Mouse (Mus musculus): ENCODE measurements around the gene Smg9. TPM values are rescaled to one million over a fixed set of nuclear protein-coding genes. Genes with fewer than 3 reads are reported as not detected.

The Smg9 gene
- total RNA-seq, 2 experiments from 2014 or later: 12.8 to 14.9 TPM

DNA sequence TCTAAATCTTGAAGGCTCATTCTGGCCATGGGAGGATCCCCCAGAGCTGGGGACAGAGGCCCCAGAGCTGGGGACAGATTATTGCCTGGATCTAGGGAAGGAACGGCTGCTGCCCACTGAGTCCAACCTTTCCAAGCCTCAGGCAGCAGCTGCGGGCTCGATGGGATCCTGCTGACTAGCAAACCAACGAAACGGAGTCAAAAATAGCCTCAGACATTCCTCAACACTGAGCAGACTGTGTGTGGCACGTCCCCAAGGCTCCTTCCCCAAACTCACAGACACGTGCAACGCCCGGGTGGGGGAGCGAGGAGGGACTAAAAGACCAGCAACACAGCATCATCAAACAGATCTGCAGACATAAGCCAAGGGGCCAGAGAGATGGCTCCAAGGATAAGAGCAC lies 38.6 kb downstream of the Smg9 start:
- intact Hi-C loops (cut with DNase I): no loop called here
- peak; percentile 49 to 64 for DNase-seq

DNA sequence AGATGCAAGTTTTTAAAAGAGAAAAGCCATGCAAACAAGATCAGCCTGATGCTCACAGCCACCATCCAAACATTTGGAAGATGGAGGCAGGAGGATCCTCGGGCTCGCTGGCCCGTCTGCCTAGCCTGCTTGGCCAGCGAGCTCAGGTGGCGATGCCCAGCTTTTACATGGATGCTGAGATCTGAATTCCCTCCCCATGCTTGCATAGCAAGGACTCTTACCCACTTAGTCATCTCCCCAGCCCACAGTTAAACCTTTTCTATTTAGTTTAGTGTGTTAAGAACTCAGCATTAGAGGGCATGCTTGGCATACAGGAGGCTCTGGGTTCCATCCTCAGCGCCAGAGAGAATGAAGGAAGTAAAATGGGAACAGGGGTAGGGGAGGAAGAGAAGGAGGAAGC lies 39.8 kb downstream of the Smg9 start:
- no peak for DNase-seq
- intact Hi-C loops (cut with DNase I): no loop called here

DNA sequence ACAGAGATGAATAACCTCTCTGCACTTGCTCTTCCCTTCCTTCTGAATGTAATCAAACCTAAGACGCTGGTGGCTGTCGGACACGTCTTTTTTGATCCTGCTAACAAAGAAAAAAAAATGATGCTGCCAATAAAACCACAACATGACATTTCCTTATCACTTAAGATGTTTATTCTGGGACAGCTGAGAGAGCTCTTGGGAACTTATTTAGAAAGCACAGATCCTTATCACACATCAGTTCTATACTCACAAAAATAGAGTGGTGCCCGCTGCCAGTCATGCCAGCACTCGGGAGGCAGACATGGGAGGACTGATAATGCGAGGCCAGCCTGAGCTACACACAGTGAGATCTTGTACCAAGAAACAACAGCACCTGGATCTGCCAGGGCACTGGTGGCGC lies 40.5 kb downstream of the Smg9 start:
- intact Hi-C loops (cut with DNase I): loop anchor here (2.0 kb wide), 1 partner anchor 33 kb away; no protein-coding TSS in a partner anchor
- DNase-seq: no peak

DNA sequence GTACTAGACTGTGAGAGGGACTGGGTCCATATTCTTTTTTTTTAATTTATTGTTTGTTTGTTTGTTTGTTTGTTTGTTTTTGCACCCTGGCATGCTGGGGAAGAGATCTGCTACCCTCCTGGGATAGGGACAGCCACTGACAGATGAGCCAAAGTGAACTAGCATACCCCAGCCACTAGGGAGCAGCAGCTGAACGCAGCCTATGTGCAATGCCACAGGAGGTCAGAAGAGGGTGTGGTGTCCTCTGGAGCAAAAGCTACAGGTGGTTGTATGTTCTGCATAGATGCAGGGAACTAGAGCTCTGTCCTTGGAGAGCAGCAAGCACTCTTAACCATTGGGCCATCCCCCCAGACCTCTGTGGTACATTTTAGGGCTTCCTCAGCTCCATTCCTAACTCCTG lies 42.4 kb downstream of the Smg9 start:
- intact Hi-C loops (cut with DNase I): loop anchor here (2.0 kb wide), 1 partner anchor 31 kb away; no protein-coding TSS in a partner anchor
- DNase-seq: peak; percentile 70 to 79

DNA sequence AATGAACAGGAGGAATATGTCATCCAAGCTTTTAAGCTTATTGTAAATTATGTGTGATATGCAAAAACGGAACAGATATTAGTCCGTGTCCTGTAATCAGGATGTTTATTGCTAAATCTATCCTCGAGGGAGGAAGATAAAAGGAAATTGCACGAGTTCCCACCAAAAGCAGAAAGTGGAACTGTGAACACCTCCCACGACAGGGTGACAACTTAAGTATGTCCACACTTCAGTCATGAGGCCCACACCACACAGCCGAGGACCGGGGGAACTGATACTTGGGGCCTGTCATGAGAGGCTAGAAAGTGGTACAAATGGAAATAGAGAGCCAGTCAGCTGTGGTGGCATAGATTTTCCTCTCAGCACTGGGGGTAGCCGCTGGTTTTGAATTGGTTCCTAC lies 42.9 kb downstream of the Smg9 start:
- DNase-seq: no peak
- intact Hi-C loops (cut with DNase I): no loop called here

DNA sequence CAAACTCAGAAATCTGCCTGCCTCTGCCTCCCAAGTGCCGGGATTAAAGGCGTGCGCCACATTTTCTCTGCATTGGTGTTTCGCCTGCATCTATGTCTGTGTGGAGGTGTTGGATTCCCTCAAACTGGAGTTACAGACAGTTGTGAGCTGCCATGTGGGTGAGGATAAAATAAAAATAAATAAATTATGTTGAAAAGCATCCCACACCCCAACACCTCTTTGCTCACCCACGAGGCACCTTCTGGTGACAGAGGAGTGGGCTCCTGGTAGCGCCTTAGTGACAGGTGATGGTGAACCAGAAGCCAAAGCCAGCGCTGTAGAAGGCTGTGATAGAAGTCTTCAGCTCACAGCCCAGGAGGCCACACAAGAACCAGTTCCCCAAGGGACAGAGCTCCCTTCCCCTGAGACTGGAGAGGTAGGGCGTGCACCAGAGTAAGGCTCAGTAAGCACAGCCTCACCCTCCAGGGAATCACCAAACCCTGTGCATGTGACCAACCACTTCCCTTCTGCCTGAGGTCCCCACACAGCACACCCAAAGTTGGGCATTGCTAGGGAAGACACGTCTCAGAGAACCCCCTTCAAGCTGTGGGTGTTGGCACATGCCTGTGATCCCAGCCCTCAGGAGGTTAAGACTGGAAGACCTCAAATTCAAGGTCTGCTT lies 46.0 kb downstream of the Smg9 start:
- intact Hi-C loops (cut with DNase I): no loop called here
- DNase-seq: no peak

DNA sequence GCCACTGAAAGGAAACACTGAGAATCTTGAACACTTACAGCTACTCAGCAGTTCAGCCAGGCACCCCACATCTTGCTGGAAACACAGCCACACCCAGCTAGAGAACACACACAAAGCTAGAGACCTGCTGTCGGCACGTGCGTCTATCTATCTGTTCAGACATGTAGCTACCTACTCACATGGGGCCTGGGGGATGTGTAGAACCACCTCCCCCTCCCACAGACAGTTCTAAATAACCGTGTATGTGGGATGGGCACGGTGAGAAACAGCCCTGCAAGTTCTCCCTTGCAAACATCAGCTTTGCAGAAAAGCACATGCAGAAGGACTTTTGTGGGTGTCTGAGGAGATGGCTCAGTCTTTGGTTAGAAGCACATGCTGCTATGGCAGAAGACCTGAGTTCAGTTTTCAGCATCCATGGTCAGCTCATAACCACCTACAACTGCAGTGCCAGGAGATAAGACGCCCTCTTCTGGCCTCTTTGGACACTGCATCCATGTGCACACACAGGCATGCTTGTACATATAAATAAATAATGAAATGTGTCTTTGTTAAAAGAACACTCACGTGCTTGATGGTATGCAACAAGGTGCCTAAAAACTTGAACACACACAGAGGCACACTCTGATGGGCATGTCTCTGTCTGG lies 47.4 kb downstream of the Smg9 start:
- DNase-seq: no peak
- intact Hi-C loops (cut with DNase I): no loop called here

DNA sequence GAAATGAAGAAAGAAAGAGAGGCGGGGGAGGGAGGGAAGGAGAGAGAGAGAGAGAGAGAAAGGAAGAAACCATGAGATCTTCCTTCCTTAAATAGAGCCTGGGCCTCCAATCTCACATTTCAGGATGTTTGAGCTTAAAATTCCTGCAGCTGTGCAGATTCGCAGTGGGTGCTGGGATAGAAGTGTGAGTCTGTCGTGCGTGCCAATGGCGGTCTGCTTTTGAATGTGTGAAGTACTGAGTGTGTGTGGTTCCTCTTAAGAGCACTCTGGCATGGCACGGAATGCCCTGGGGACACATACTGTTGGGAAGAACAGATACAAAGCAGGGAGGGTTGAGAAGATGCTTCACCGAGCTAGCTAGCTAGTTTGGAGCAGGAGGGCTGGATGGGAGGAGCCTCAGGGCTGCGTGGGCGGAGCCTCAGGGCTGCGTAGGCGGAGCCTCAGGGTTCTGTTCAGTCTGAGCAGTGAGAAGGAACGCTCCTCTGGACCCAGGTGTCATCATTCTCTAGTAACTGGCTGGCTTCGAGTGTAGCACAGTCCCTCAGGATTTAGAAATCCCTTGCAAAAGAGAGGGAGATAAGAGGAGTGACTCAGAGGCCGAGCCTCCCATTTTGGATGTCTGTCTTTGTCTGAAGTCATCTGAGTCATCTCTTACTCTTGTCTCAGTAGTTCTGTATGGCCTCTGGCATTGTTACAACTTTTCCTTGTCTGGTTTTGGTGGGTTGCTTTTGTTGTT lies 49.5 kb downstream of the Smg9 start:
- DNase-seq: no peak
- intact Hi-C loops (cut with DNase I): no loop called here

DNA sequence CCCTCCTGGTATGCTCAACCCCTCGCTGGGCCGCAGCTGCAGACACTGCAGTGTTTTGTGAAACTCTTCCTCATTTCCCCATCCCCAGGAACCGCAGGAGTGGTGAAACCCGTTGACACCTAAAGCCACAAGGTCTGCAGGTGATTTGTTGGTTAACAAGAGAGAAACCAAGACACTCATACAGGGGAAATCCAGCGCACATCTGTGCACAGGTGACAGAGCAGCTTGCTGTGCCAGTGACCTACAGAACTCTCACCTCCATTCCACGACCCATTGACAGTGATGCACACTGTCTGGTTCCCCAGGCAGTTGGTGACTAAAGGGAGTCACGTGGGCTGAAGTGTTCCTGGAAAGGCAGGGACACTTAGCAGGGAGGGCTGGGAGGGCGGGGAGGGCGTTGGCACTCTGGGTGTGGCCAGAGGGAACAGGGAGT lies 51.2 kb downstream of the Smg9 start:
- intact Hi-C loops (cut with DNase I): no loop called here
- no peak for DNase-seq

DNA sequence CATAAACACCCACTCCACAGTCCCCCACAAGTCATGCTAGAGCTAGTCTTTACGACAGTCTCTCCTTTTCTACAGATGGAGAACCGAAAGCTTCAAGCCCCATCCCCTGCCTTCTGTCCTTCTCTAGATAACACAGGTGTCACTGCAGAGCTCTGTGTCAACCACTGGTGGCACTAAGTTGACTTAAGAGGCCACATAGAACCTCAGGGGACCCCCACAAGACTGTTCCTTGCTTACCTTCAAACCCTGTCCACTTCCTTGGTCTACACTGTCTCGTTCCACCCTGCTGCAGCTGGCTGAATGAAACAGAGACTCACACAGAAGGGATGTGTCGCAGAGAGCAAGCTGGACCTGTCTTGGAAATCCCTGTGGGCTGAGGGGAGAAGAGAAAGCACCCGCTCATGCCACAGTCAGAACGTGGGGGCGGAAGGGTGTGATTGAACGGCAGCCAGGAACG lies 52.5 kb downstream of the Smg9 start, which contains the start of gene Irgc1:
TSS of gene Irgc1 (minus strand) at position 443 of the 457 bp plus-strand sequence.
- intact Hi-C loops (cut with DNase I): no loop called here
- DNase-seq: no peak

DNA sequence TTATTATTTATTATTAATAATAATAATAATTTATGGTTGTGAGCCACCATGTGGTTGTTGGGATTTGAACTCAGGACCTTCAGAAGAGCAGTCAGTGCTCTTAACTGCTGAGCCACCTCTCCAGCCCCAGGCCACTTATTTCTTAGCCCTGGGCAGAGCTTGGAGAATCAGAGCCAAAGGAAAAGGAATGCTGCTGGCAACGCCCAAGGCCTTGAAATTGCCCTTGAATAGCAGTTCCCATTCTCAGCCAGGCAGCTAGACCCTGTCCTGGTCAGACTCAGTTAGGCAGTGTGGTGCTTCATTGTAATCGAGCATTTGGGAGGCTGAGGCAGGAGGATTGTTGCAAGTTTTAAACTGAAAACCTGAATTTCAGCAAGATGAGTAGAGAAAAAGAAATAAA lies 54.8 kb downstream of the Smg9 start:
- intact Hi-C loops (cut with DNase I): no loop called here
- no peak for DNase-seq

DNA sequence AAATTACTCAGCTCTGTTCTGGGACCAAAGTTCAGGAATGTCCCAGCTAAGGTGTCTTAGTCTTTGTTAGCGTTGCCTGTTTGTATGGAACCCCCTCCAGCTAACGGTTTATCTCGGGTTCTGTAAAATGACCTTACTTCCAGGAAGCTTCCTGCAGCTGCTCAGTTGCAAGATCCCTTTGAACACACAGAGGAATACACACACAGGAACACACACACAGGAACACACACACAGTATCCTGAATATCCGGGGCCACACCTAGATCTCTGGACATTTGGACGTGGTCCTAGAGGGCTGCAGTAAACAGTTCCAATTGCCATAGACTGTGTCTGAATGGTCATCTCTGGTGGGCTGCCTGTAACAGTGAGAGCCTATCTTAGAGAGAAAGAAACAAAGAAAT lies 56.3 kb downstream of the Smg9 start:
- intact Hi-C loops (cut with DNase I): no loop called here
- peak; percentile 24 to 37 for DNase-seq

DNA sequence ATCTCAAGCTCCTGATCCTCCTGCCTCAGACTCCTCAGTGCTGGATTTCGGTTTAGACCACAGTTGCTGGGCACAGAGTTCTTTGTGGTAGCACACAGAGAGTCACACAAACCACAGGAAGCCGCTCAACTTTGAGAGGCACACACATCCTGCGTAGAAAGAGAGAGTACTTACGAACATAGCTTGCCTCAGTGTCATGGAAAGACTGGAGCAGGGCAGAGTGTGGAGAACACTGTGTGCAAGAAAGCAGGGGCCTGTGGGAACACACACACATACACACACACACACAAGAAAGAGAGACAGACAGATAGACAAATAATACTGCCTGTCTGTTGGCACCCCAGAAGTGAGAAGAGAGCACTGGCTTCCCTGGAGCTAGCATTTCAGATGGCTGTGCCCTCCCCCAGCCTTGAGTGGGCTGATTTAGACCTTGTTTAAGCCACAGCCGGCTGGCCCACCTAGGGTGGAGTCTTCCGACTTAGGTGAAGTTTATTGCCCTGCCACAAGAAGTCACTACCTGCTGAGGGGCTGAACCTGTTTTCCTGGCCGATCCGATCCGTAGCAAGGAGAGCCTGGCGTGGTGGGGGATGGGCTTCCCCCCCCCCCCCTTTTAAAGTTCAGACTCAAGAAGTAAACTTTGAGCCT lies 58.4 kb downstream of the Smg9 start:
- intact Hi-C loops (cut with DNase I): no loop called here
- no peak for DNase-seq

DNA sequence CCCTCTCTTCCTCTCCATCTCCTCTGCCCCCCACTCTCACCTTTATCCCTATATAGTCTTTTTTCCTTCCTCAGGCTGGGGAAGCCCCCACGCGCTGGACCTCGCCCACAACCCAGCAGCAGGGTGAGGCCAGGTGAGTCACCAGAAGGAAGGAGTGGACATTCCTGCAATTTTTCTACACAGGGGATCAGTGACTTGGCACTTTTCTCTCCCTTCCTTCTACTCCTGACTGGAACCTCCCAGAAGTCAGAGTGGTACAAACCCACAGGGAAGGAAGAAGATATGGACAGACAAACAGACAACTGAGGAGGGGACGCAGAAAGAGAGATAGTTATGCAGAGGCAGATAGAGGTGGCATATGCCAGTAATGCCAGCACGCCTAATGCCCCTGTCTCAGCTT lies 60.0 kb downstream of the Smg9 start:
- no peak for DNase-seq
- intact Hi-C loops (cut with DNase I): no loop called here

DNA sequence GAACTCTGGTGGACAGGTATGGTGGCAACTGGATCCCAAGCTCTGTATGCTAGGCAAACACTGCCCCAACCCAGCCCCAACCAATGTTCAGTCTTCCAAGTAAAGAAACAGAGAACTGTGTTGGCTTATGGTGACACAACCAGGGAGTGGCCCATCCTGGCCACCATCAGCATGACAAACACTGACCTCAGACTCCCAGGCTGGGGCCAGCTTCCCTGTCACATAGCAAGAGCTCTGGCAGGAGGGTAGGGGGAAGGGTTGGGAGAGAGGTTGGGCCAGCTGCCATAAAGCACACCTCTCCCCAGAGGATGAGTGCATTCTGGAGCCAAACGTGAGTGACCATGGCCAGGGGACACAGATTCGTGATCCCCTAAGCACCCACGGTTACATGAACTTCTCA lies 60.4 kb downstream of the Smg9 start:
- peak; percentile 52 to 54 for DNase-seq
- intact Hi-C loops (cut with DNase I): no loop called here

DNA sequence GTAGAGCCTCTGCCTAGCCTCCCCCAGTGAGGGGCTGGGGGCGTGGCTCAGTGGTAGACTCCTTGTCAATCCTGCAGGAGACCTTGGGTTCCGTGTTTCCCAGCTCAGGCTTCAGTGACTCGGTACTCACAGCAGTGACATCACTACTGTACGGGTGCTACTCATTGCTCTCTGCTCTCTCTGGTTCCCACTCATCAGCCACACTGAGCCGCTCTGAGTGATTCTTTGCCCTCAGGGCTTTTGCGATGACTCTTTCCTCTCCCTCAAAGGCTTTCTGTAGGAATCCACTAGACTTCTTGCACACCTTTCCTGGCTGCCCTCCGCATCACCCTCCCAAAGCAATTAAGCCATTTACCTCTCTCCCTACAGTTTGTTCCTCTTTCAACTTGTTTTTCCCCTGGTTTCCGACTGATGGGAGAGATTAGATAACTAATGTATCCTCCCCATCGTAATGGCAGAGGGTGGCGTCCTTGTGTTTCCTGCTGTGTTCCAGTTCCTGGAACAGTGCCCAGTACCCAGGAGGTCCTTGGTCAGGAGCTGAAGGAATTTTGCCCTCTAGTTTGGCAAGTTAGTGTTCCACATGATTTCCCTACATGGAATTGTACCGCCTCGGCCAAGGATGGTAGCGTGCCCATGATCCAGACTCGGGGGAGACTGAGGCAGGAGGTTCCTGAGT lies 62.1 kb downstream of the Smg9 start:
- no peak for DNase-seq

DNA sequence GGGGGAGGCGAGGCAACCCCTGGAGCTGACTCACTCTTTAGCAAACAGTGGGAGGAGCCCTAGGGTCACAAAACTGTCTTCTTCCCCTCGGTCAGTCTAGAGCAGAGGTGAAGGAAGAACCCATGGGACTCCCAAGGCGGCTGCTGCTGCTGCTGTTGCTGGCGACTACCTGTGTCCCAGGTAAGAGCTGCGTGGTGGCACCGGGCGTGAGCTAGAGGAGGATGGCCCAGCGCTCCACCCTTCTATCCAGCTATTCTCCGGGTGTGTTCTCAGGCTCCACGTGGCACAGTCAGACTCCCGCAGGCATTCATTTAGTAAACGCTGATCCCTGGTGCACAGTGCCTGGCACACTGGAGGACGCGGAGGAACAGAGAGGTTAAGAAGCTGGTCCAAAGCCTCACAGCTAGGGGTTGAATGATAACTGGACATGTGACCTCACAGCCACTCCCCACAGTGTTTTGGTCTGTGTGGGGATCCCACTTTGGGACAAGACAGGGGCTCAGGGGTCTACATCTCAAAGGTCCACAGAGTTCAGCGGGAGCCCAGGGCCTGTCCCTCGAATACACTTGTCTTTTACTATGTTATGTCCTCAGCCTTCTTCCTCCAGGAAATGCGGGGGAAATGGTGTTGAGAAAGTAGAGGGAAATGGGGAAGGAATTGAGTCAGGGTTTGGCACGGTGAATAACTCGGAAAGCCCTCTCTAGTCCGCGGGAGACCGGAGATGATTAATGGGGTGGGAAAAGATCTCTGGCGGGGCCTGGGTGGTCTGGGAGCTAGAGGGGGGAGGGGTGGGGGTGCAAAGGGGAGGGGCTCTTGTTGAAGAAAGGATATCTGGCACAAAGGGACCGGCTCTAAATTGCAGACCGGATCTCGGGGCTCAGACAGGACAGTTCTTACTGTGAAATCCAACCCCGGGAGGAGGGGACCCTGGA lies 63.2 kb downstream of the Smg9 start, which contains the start of gene Plaur:
TSS of gene Plaur (plus strand) at position 97 of the 932 bp plus-strand sequence.
- intact Hi-C loops (cut with DNase I): no loop called here
- DNase-seq: peak; percentile 56 to 58

More for the DNA sequence above, 62.1 kb downstream of the Smg9 start:
- intact Hi-C loops (cut with DNase I): no loop called here

DNA sequence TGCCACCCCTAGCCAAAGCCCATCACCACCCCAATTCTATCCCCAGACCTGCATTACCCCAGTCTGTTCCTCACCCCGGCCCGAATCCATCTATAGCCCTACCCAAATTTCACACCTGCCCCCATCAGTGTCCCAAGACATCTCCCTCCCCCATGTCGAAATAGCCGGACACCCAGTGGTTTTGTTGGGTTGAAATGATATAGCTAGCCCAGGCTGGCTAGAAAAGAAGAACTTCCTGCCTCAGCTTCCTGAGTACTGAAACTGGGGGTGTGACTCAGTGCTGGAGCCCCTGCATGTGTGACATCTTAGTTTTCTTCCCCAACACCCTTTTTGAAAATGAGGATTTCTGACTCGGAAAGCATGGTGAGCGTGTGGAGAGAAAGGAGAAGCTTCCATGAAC lies 67.4 kb downstream of the Smg9 start:
- DNase-seq: no peak
- intact Hi-C loops (cut with DNase I): no loop called here

DNA sequence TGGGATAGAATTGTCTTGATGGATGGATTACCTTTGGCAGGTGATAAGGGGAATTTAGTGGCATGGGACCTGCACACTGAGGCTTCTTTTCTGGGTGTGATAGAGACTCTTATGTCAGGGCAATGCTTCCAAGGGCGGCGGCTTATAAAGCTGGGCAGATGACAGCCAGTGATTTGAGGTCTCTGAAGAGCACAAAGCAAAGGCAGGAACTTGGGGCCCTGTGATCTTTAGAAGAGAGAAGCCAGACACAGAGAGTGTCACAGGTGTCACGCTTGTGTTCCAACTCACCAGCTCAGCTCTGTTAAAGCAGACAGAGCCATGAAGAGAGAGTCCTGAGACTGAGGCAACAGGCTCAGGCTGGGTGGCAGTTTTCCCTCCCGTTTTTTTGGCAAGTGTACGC lies 68.5 kb downstream of the Smg9 start:
- intact Hi-C loops (cut with DNase I): no loop called here
- no peak for DNase-seq

Measured in heart, postnatal 10 days (tissue).